Mouse (Mus musculus): ENCODE measurements at regions not wholly inside any gene's neighbourhood (a gene's known extent, or its start where the extent isn't known, plus 50 kb on each side); places are given as distances from the start of the nearest gene placed in this dataset.

DNA sequence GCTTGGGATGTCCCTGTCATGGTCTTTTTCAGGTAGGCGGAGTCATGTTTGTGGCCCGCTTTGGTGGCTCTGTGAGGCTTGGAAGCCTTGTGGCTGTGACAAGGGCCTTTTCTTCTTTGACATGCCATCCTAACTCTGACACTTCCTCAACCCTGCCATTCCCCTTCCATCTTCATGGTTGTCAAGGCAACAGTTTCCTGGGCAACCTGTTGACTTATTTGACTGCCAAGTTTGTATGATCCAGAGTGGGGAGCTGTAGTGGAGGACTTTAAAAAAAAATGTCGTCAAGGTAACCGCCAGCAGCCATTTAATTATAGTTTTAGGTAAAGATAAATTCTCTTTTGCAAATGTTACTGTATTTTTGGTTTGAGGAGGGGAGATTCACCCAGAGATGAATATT, 56.8 kb upstream of the Kcng1 start:
- no peak for DNase-seq

DNA sequence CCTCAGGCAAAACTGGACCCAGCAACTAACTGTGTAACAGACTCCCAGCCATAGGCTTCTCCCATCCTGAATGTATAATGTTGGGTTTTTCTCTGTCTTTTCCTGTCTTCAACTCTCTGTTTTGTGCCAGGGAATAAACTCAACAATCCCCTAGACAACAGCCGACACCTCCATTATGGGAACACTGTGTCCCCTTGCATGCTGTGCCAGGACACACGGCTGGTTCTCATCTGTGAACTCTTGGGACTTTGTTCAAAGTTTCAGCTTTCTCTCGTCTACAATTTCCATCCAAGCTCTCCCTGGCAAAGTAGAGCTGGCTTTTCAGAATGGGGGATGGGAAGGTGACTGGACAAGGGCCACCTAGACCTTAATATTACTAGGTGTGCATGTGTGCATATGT, 56.1 kb upstream of the Kcng1 start:
- peak in 1 of 2 experiments; percentile 16 for DNase-seq

GRCm38 (mm10) chr2:168335739-168336385, 54.3 kb upstream of the Kcng1 start:
- no peak for DNase-seq

DNA sequence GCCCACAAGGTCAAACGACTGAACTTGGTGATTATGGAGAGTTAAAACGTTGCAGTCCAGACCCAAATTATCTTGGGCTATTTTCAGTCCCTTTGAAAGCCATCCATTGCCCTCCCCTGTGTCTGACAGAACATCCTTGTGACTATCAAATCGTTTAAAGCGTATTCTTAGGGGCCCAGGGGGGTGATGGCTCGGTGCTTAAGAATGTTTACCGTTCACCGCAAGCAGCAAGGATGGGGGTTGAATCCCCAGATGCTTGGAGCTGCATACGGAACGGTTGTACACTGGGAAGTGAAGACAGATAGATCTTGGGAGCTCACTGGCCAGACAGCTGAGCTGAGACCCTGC, 52.7 kb upstream of the Kcng1 start:
- DNase-seq = no peak

- DNase-seq = peak; percentile 7 to 10
Measured at GRCm38 (mm10) chr2:168333552-168334240, 52.2 kb upstream of the Kcng1 start.

- peak in 1 of 2 experiments; percentile 7 for DNase-seq
Measured at GRCm38 (mm10) chr2:168332972-168333371, 51.4 kb upstream of the Kcng1 start.

All from heart, adult 18-20 months (tissue).